Mouse (Mus musculus): ENCODE results near the gene Vasp. TPM values are rescaled to one million over a fixed set of nuclear protein-coding genes. Genes with fewer than 3 reads are reported as not detected.

The Vasp gene
- total and polyA plus RNA-seq, 3 experiments = 130 to 185 TPM; not detected in 1

DNA sequence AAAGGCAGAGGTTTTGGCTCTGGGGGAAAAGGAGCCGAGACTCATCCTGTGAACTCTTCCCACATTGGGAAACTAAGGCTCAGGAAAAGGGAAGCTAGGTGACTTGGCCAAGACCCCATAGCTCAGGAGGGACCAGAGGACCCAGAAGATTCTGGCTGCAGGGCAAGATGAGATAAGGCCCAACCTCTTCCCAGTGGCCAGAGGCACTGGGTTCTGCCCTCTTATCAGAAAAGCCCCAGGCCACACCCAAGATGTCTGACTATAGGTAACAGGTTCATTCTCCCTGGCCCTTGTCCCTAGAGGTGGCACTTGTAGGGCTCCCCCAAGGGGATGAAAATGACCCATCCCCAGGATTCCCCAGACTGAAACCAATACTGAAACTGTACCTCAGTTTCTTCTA lies 24.8 kb downstream of the Vasp start:
- TF ChIP-seq ZC3H11A (IDR thresholded peaks at IDR 0.05; ENCODE audit: low read depth, low read length) (no peak), TCF12 (IDR thresholded peaks at IDR 0.05; ENCODE audit: low read depth, low read length) (0 out of 2 replicates have a peak, but pooled peaks have one; percentile 9), NRF1 (IDR thresholded peaks at IDR 0.05; ENCODE audit: insufficient read depth, low read depth, low read length, poor library complexity, severe bottlenecking) (no peak), GATA1 (IDR thresholded peaks at IDR 0.05; ENCODE audit: low read depth, low read length) (peak; percentile 78), UBTF (IDR thresholded peaks at IDR 0.05; ENCODE audit: borderline replicate concordance, insufficient read depth, low read depth, low read length) (no peak), MEF2A (IDR thresholded peaks at IDR 0.05; ENCODE audit: extremely low read depth, insufficient replicate concordance, low read depth, low read length, poor library complexity, severe bottlenecking) (no peak), EP300 (IDR thresholded peaks at IDR 0.05; ENCODE audit: low read depth in 1 of 2, low read length in 2 of 2) (peak in 1 of 2 experiments; percentile 22; a peak in 1 of 4 replicates), MYB (IDR thresholded peaks at IDR 0.05; ENCODE audit: low read depth, low read length) (no peak)
- H3K79me2 ChIP-seq (ENCODE audit: control insufficient read depth, insufficient read depth, low read length, poor library complexity) = peaks cover 1% of the 10 kb centered on the region; the same call in 1 of the 2 replicates
- peaks cover 4 to 14% of the 10 kb centered on the region in 2 experiments; a peak in 3 of 4 replicates for H3K36me3 ChIP-seq (ENCODE audit: control insufficient read depth in 1 of 2, insufficient read depth in 2 of 2, low read length in 2 of 2)
- peaks cover 0 to 16% of the 10 kb centered on the region in 2 experiments; a peak in 3 of 4 replicates for H3K4me1 ChIP-seq (ENCODE audit: control insufficient read depth in 1 of 2, insufficient read depth in 2 of 2, low read length in 2 of 2)
- peak; percentile 26 for DNase-seq (ENCODE audit: low read depth, low spot score)
- H3K27ac ChIP-seq (ENCODE audit: control insufficient read depth, low read depth, low read length) = 0 out of 2 replicates have a peak overlapping the region, but pooled peaks have one; percentile 11
- no peaks in the 10 kb centered on the region for H3K27me3 ChIP-seq (ENCODE audit: control insufficient read depth in 1 of 2, insufficient read depth in 2 of 2, low read length in 2 of 2)
- no peak overlapping the region for H3K4me3 ChIP-seq (ENCODE audit: control insufficient read depth in 1 of 2, insufficient read depth in 1 of 2, low read depth in 2 of 2, low read length in 2 of 2)
- H3K9ac ChIP-seq (ENCODE audit: control insufficient read depth, low read depth, low read length, poor library complexity, severe bottlenecking) = no peak overlapping the region
- no peaks in the 10 kb centered on the region for H3K9me3 ChIP-seq (replicated peaks; ENCODE audit: insufficient read depth, low read length)

DNA sequence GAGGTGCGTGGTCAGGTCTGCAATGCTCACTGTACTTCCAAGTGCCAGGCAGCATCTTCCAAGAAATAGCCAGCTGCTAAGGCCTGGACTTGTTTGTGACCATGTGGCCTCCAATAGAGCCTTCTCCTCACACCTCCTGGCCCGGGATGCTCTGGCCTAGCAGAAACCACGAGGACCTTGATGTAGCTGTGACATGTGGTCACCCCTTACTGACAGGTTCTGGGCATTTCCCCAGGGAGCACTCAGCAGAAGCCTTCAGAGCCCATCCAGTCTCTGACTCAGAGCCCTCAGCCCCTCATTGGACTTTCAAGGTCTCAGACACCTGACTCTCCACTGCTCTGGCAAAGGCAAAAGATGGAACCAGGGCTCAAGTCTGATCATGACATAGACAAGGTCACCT lies 26.5 kb downstream of the Vasp start:
- H3K27ac ChIP-seq (ENCODE audit: control insufficient read depth, low read depth, low read length) = no peak overlapping the region
- DNase-seq (ENCODE audit: low read depth, low spot score) = no peak
- no peak for TF ChIP-seq BHLHE40 (IDR thresholded peaks at IDR 0.05; ENCODE audit: borderline replicate concordance, low read depth, low read length)
- no peak for TF ChIP-seq KAT2A (conservative IDR thresholded peaks at IDR 0.05; ENCODE audit: low read depth, low read length)
- TF ChIP-seq JUND (IDR thresholded peaks at IDR 0.05; ENCODE audit: low read depth, low read length) = no peak
- no peak for TF ChIP-seq ZC3H11A (IDR thresholded peaks at IDR 0.05; ENCODE audit: low read depth, low read length)
- TF ChIP-seq MYB (IDR thresholded peaks at IDR 0.05; ENCODE audit: low read depth, low read length) = no peak
- TF ChIP-seq SMC3 (IDR thresholded peaks at IDR 0.05; ENCODE audit: low read depth, low read length) = no peak
- TF ChIP-seq USF1 (IDR thresholded peaks at IDR 0.05; ENCODE audit: low read depth, low read length) = no peak
- TF ChIP-seq POLR2A (IDR thresholded peaks at IDR 0.05; ENCODE audit: control insufficient read depth in 1 of 2, insufficient read depth in 1 of 2, low read depth in 1 of 2, low read length in 2 of 2, poor library complexity in 1 of 2) = no peak
- no peak for TF ChIP-seq CHD1 (IDR thresholded peaks at IDR 0.05; ENCODE audit: low read depth, low read length)
- TF ChIP-seq RCOR1 (IDR thresholded peaks at IDR 0.05; ENCODE audit: low read depth, low read length) = no peak
- no peak for TF ChIP-seq POLR2AphosphoS5 (IDR thresholded peaks at IDR 0.05; ENCODE audit: borderline replicate concordance, low read depth, low read length)
- TF ChIP-seq GABPA (IDR thresholded peaks at IDR 0.05; ENCODE audit: low read depth, low read length) = no peak
- TF ChIP-seq RAD21 (IDR thresholded peaks at IDR 0.05; ENCODE audit: low read depth, low read length) = no peak
- no peak for TF ChIP-seq ZNF384 (IDR thresholded peaks at IDR 0.05; ENCODE audit: low read depth, low read length)
- no peak for TF ChIP-seq MAX (IDR thresholded peaks at IDR 0.05; ENCODE audit: low read length)
- no peak for TF ChIP-seq TBP (IDR thresholded peaks at IDR 0.05; ENCODE audit: low read depth, low read length)
- TF ChIP-seq MYC (IDR thresholded peaks at IDR 0.05; ENCODE audit: low read depth, low read length) = no peak
- TF ChIP-seq USF2 (IDR thresholded peaks at IDR 0.05; ENCODE audit: borderline replicate concordance in 1 of 2, insufficient read depth in 1 of 2, low read depth in 1 of 2, low read length in 2 of 2) = no peak
- TF ChIP-seq EP300 (IDR thresholded peaks at IDR 0.05; ENCODE audit: low read depth in 1 of 2, low read length in 2 of 2) = no peak
- no peak overlapping the region for H3K4me3 ChIP-seq (ENCODE audit: control insufficient read depth in 1 of 2, insufficient read depth in 1 of 2, low read depth in 2 of 2, low read length in 2 of 2)
- H3K9ac ChIP-seq (ENCODE audit: control insufficient read depth, low read depth, low read length, poor library complexity, severe bottlenecking) = no peak overlapping the region
- no peaks in the 10 kb centered on the region for H3K27me3 ChIP-seq (ENCODE audit: control insufficient read depth in 1 of 2, insufficient read depth in 2 of 2, low read length in 2 of 2)
- peaks cover 4 to 14% of the 10 kb centered on the region in 2 experiments; a peak in 3 of 4 replicates for H3K36me3 ChIP-seq (ENCODE audit: control insufficient read depth in 1 of 2, insufficient read depth in 2 of 2, low read length in 2 of 2)
- H3K4me1 ChIP-seq (ENCODE audit: control insufficient read depth in 1 of 2, insufficient read depth in 2 of 2, low read length in 2 of 2) = peaks cover 4 to 16% of the 10 kb centered on the region in 2 experiments; a peak in 3 of 4 replicates
- peaks cover 8% of the 10 kb centered on the region for H3K79me2 ChIP-seq (ENCODE audit: control insufficient read depth, insufficient read depth, low read length, poor library complexity)
- no peaks in the 10 kb centered on the region for H3K9me3 ChIP-seq (replicated peaks; ENCODE audit: insufficient read depth, low read length)
